Mouse (Mus musculus) kidney, postnatal 25 days (tissue): ENCODE results near the gene Osbp2.

ENCODE experiments used
- DNase-seq, 2 experiments: peaks; one replicate each; pipeline ENCODE4 v3.0.0; 2021; ENCODE audit warnings: mixed read lengths in 2 of 2

The Osbp2 gene

DNA sequence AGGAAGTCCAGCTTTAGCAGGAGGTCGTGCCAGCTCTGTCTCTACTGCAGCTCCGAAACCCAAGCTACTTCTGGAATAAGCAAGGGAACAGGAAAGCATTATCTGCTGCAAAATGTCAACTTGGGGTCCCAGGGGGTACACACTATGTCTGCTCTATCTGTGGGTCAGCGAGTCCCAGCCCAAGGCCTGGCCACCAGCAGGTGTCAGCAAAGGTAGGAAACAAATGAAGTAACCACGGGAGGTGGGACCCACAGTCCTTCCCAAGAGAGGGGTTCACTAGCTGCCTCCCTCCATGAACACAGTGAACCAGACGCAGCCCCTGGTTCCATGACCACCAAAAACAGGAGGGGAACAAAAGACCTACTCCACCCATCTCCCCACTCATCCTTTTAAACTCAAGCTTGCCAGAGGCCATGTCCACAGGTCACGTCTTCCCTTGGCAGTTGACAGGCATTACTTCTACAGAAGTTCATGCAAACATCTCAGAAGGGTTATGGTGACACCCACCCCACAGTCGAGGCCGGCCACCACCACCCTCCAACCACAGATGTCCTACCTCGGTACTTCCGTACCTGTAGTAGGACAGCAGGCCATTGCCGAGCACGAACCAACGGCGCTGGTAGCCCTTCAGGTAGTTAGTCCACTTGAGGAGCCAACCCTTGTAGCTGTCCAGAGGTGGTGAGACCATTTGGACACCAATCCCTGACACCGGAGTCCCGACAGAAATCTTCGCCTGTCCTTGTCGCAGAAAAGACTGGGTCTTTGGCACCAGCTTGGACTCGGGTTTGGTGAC is 846 bp downstream of the Osbp2 start:
- no peak for DNase-seq

DNA sequence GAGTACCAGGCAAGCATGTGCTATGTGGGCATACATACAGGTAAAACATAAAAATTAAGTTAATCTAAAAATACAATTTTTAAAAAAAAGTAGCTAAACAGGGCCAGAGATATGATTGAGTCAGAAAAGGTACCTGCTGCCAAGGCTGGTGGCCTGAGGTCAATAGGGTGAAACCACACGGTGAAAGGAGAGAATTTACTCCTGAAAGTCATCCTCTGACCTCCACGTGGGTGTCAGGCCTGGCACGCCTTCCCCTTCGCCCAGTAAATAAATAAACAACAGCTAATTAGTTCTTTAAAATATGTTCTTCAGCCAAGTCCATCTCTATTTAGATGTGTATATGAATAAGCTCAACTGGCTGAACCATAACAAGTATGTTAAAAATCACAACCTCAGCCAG is 3.3 kb downstream of the Osbp2 start:
- no peak for DNase-seq

DNA sequence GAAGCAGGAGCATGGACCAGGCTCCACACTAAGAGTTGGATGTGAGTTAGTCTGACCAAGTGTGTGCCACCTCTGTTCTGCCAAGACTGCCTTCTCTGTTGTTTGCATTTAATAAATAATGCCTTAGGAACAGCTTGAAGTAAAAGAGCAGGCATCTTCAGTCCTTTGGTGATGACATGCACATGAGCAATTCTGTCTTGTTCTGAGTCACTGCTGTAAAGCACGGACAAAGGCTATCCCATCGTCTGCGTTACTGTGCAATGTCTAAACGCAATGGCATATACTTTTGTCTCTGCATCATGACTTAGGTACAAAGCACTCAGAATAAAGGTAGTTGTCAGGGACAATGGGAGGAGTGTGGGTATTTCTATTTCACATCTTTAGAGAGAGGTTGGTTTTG is 3.9 kb downstream of the Osbp2 start:
- no peak for DNase-seq

DNA sequence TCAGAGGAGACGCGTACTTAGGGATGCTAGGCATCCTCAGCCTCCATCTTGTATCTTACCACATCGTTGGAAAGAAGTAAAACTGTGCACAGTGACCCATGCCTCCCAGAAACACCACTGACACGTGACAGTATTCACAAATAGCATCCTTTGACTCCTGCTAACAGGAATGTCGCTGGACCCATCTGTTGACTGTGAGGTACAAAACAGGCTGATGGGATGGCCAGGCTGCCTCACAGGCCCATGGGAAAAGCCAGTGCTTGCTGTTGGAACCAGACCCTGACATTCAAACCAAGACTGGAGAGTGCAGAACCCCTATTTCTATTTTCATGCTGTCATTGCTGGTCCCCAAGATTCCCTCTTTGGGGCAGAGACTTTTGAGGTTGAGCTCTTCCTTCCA is 5.8 kb downstream of the Osbp2 start:
- DNase-seq: no peak

DNA sequence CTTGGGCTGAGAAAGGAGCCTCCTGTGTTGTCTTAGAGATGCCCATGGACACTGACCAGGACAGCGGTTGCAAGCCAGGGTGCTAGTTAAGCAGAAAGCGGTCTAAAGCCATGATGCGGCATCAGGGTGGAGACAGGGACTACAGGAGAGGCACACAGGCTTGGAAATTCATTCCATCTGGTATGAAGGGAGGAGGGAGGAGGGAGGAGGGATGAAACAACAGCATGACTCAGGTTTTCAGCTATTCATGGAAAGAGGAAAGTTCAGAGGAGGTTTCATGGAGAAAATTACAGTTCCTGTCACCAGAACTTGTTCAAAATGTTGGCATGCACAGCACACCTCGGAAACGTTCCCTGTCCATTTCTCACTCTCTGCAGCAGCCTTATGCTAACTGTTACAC is 7.9 kb downstream of the Osbp2 start:
- DNase-seq: no peak

DNA sequence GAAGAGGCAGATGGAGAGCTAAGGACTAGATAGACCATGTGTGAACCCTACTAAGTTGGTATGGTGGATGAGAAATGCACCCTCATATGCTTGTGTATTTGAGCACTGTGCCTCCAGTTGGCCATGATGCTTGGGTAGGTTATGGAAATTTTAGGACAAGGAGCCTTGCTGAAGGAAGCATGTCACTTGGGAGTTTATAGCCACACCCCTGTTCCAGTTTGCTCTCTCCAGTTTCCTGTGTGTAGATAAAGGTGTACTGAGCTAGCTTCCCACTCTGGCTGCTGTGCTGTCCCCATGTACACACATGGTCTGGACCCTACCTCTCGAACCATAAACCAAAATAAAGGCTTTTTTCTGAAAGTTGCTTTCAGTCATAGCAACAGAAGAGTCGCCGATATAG is 9.5 kb downstream of the Osbp2 start:
- DNase-seq: no peak

DNA sequence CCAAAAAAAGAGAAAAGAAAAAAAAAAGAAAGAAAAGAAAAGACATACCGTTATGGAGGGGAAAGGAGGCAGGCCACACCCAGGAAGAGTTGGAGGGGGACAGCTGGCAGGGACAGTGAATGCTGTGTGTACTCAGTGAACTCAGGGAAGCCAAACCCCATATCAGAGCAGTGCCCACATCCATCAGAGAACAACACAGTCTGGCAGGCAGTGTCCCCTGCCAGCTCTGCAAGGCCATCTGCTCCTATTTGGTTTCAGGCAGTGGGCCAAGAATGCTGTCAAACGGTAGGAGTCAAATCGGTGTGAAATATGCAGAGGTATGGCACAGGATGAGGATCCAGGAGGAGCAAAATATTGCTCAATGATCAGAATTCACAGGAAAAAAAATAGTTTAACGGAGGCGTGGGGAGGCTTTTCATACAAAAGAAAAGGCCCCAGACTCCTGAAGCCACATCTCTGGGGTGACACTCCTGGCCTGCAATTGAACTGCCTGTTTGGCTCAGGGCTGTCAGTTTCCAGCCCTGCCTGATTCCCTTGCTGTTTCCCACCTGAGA is 10.1 kb downstream of the Osbp2 start:
- DNase-seq: no peak

DNA sequence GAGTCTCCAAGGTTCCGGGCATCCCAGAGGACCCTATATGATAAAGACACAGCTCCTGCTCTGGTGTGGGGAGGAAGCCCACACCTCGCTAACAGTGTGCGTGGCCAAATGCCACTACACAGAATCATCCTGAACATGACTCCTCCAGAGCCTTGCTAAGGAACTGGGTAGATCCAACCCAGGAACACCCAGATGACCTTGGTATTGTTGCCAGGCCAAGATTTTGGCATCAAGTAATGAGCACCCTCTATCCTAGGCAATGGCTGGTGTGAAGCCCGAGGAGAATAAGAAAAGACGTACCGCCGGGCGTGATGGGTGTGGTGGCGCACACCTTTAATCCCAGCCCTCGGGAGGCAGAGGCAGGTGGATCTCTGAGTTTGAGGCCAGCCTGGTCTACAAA is 10.7 kb downstream of the Osbp2 start:
- DNase-seq: no peak

DNA sequence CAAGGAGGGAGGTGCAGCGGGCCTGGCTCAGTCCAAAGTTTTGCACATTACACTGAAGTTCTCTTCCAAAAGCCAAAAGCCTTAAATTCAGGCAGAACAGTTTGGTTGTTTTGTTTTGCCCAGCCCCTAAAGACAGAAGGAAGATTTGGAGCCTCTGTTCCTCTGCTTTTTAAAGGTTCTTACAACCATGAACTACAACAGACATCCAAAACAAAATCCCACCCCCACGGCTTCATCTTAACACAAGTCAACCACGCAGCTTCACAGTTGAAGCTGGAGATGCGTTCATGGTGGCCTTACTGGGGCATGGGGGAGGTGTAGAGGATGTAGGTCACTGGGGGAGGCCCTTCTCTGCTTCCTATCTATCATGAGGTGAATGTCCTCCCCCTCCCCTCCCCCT is 11.8 kb downstream of the Osbp2 start:
- no peak for DNase-seq

DNA sequence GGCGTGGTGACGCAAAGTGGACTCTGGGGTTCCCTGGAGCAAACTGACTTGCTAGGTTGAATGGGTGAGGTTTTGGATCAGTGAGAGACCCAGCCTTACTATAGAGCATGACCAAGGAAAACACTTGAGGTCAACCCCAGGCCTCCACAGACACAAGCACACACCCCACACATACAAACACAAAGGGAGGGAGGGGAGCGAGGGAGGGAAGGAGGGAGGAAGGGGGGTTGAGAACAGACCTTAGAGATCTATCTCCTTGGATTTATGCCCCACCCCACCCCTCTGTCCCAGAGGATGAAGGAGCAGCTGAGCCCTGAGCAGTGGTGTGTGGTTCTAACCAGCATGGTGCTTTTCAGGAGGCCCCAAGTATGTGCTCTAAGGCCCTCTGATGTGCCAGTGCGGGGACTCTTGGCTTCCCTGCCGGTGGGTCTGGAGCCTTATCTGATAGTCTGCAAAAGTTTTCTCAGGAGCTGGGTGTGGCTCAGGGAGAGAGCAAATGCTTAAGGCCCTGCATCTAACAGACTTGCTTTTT is 12.9 kb downstream of the Osbp2 start:
- no peak for DNase-seq

DNA sequence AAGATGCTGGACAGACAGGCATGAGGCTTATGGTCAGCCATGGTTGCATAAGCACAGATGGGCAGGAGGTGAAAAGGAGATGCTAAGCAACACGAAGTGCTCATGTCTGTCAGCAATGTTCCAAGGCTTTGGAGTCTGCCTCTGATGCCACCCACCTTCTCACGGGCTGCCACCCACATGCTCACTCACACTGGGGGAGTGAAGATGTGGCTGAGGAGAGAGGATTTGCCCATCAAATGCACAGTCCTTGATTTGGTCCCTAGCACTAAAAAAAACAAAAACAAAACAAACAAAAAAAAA is 13.4 kb downstream of the Osbp2 start:
- DNase-seq: no peak

DNA sequence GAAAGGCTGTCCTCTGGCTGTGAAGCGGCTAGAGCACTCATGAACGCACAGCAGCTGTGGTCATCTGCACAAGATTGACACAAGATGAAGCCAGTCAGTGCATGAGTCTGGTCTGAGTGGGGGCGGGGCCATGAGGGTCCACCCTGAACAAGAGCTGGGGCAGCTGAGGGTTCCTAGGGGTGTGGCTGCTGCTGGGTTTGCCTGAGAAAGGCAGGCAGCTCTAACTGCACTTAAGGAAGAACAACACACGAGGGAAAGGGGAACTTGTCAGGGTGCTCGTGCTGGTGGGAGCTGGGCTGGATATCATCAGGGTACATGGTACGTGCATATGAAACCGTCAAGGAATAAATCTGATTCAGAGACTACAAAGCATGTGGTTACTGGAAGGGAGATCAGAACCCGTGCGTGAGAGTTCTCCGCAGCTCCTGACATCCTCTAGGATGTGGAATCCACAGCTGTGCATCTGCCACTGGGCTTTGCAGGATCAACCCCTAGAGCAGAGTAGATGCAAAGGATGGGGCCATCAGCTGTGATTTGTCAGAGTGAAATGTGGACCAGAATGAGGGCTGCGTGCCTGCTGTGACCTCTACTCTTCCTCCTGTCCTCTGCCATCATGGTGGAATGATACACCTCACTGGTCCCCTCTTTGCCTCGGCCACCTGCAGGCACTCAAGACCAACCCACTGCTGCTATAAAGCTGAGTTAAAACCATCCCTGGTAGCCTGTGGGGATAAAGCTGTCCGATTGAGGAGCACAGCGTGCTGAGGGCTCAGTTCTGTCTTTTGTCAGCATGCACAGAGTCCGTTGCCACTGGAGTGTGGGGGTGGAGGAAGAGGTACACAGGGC is 14.0 kb downstream of the Osbp2 start:
- DNase-seq: no peak

DNA sequence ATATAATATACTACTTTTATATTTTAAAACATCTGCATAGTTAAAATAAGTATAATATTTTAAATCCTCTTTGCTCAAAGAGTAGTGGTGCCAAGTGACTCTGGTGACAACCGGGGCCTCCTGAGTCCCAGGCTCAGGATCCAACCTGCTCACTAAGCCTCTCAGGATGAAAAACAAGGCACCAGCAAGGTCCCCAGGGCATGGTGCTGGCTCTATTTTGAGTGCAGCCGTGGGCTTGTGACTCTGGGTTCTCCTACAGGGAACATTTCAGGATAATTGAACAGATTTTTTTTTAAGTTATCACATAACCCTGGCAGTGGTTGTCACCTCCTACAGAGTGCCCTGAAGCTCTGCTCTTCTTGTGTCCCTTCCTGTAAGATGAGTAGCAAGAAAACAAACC is 17.4 kb downstream of the Osbp2 start:
- no peak for DNase-seq

DNA sequence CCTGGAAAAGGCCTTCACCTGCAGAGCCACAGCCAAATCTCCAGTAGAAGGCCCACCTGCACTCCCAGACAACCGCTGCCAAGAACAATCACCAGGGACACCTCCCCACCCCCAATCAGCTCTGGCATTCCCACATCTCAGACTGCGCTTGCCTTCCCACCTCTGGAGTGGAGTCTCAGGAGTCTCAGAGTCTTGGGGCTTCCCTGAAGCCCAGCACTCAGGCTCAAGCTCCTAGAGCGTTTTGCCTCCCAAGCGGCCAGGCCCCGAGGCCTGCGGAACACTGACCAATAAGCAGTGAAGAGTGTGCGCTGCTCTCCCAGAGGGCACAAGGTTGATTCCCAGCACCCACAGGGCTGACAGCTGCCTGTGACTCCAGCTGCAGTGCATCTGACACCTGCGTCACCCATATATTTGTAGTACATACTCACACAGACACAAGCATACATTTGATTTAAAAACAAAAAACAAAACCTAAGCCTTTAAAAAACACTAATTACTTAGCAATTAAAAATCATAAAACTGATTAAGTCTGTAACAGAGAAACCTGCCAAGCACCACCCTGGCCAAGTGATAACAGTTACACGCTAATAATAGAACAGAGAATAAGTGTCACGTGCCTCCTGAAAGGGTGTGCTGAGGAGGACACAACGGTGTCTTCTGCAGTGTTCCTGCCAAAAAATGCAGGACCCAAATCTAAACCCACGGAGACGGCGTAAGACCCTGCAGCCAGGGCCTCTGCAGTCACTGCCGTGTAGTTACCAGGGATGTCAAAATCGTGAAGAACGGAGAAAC is 19.6 kb downstream of the Osbp2 start:
- DNase-seq: no peak

DNA sequence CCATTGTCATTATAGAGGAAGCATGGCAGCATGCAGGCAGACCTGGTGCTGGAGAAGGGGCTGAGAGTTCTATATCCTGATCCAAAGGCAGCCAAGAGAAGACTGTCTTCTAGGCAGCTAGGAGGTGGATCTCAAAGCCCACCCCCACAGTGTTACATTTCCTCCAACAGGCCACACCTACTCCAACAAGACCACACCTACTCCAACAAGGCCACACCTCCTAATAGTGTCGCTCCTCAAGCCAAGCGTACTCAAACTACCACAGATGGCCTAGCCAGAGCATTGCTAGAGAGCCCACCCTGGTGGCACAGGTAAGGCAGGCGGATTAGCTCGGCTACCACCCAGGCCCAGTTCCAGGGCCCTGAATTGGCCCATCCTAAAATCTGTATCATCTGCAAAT is 28.4 kb downstream of the Osbp2 start:
- no peak for DNase-seq

DNA sequence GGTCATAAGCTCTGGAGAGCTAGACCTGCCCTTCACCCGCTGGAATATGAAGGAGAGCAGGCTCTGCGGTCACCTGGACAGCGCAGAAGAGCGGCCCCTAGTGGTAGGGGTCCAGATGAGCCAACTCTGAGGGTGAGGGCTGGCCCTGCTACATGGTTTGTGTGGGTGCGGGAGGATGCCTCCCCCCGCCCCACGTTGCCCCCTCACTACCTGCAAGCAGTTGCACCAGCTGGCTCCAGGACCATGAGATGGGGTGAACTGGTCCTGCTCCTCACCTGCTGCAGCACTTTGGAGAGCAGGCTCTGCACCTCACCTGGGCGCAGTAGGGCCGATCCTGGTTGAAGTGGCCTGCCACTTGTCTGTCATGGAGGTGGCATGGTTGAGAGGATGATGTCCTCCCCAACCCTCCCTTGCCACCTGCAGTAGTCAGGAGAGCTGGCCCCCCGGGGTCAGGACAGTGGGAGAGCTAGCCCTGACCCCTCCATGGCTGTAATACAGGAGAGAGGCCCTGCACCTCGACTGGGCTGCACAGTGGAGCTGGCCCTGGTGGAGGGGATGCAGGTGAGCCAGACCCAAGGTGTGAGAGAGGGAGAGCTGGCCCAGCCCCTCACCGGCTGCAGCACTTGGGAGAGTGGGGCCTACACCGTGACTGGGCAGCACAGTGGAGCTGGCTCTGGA is 29.1 kb downstream of the Osbp2 start:
- DNase-seq: peak; percentile 60 to 61

DNA sequence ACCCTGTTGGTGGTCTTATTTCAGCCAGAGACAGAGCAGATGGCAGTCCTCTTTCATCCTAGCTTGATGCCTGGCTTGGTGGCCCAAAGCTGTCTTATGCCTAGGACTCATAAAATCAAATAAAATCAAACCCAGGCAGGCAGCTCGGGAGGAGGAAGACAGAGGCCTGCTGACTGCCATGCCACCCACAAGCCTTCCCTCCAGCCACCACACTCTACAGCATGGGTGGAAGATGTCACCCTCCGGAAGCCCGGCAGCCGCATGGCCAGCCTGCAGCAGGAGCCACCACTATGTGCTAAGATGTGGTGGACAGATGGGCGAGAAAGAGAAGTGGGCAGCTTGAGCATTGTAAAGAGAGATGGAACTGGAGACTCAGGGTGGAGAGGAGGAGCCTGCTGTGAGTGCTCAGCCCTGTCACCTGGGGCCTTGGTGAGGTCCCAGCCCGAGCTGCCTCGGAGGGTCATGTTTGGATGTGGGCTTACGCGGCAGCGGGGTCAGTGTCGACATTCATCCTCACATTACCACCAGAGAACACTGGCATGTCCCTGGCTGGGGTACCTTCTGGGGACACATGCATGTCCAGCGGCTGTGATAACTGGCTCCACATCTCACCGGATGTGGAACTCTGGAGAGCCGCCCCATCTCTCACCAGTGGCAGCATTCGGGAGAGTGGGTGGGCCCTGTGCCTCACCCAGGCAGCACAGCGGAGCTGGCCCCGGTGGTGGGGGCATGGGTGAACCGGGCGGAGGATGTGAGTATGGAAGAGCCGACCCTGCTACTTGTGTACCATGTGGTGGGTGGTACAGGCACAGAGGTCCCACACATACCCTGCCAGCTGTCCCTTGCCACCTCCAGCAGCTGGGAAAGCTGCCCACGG is 29.9 kb downstream of the Osbp2 start:
- no peak for DNase-seq

DNA sequence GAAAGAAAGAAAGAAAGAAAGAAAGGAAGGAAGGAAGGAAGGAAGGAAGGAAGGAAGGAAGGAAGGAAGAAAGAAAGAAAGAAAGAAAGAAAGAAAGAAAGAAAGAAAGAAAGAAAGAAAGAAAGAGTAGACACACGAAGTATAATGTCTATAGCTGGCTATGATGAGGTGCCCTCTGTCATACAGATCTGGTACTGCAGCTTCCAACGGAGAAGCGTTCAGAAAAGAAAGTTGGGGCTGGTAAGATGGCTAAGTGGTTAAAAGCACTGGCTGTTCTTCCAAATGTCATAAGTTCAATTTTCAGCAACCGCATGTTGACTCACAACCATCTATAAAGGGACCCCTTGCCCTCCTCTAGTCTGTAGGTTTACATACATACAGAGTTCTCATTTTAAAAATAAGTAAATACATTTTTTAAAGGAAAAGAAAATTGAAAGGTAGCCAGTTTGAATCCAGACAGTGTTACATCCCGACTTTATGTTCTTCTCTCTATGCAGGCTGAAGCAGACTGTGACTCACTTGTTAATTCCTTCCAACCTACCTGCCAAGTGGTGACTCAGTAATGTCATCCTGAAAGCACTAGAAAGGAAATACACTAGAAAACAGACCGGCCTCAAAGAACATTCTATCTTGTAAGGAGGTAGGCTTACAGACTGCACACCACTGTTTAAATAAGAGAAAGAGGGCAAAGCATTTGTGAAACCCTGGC is 31.4 kb downstream of the Osbp2 start:
- peak in 1 of 2 experiments; percentile 71 for DNase-seq

DNA sequence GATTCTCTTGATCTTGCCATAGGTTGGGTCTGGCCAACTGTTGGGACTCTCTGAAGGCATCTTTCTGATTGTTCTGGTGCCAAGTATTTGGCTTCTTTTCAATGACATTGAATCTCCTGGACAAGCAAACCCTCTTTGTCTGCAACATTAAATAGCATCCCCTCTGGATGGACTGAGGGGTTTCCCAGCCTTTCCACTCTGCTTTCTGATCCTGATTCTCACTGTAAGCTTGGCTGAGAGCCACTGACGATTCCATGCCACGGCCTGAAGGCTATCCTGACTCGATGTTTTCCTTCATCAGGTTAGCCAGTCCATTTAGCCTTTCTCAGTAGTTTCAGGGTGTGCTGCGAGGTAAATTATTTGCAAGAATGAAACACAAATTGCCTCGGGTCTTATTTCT is 34.0 kb downstream of the Osbp2 start:
- no peak for DNase-seq

DNA sequence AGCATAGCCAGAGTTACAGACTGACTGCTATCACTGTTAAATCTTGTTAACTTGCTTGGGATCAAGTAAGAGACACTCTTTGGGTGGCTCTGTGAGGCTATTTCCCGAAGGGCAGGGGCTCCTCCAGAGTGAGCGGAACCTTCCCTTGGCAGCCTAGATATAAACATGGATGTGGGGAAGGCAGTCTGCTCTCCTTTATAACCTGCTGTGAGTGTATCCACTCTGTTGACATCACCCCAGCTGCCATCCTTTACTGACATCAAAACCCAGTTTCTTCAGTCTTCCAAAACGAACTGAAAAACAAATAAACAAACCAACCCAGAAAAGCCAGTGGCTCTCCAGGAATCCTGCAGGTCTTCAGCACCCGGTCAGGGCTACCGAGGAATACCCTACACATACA is 39.6 kb downstream of the Osbp2 start:
- no peak for DNase-seq

DNA sequence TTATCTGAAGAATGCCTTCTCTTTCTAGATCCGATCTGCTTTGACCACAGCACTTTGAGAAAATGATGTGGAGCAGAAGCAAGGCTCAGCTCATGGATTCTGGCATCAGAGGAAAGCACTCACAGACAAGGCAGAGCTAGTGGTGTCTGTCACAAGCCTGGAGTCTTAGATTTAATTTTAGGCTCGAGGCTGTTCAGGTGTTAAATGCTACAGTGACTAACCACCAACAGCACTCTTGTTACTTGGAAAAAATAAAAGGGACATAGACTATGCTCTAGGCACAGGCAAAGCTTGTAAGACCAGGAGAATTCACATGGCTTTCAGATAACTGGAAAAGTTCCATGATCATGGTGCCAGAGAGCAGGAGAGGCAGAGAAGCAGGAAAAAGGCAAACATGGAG is 40.3 kb downstream of the Osbp2 start:
- DNase-seq: no peak
